ENCODE assay signal across 8 mouse cellular contexts in the genomic region with DNA sequence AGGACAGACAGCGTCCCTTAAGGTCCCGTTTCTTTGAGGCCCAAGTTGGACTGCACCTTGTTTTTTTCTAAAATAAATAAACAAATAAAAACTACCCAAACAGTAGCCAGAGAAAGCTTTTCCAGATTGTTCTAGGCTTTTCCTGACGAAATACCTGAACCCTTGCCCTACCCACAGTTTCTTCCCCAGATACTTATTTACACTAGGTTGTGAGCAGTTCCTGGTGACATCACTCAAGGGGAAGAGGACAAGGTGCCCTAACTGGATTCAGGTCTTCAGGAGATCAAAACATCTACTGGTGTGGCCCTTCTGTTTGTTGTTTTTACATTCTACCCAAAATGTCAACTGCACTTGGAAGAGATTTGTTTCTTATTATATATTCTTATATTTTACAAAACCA. TPM values are rescaled to one million over a fixed set of nuclear protein-coding genes. Genes with fewer than 3 reads are reported as not detected.
DNase-seq lines count a peak whose midpoint lies in the region; ATAC-seq and TF ChIP-seq lines count a peak whose summit lies in the region.

No protein-coding gene starts in this region.

- H3K27me3 ChIP-seq in kidney, embryonic 15.5 days: no peaks in the 10 kb centered on the region
- no peaks in the 10 kb centered on the region for H3K27me3 ChIP-seq in forebrain, embryonic 11.5 days (ENCODE audit: control insufficient read depth, insufficient read depth, low read length)
- H3K27me3 ChIP-seq in intestine, postnatal 0 days (replicated peaks; ENCODE audit: control insufficient read depth, insufficient read depth, low read length): no peaks in the 10 kb centered on the region
- H3K27me3 ChIP-seq in neural tube, embryonic 12.5 days (replicated peaks): no peaks in the 10 kb centered on the region

- H3K27ac ChIP-seq in kidney, embryonic 15.5 days: peak overlapping the region; percentile 76
- H3K27ac ChIP-seq in forebrain, embryonic 11.5 days (ENCODE audit: low read depth, low read length): no peak overlapping the region
- peak overlapping the region; percentile 41 for H3K27ac ChIP-seq in intestine, postnatal 0 days (ENCODE audit: low read depth, low read length)
- H3K27ac ChIP-seq in neural tube, embryonic 12.5 days: no peak overlapping the region

- no peak overlapping the region for H3K9ac ChIP-seq in kidney, embryonic 15.5 days
- H3K9ac ChIP-seq in forebrain, embryonic 11.5 days (ENCODE audit: low read length): peak overlapping the region; percentile 53; the same call in 1 of the 2 replicates
- H3K9ac ChIP-seq in intestine, postnatal 0 days (ENCODE audit: low read depth, low read length): no peak overlapping the region
- H3K9ac ChIP-seq in neural tube, embryonic 12.5 days: no peak overlapping the region

- H3K9me3 ChIP-seq in kidney, embryonic 15.5 days (replicated peaks): no peaks in the 10 kb centered on the region
- H3K9me3 ChIP-seq in forebrain, embryonic 11.5 days (ENCODE audit: control insufficient read depth, low read length): no peaks in the 10 kb centered on the region
- no peaks in the 10 kb centered on the region for H3K9me3 ChIP-seq in intestine, postnatal 0 days (ENCODE audit: control insufficient read depth)
- no peaks in the 10 kb centered on the region for H3K9me3 ChIP-seq in neural tube, embryonic 12.5 days

- intact Hi-C loops in left cerebral cortex, postnatal 25 days (cut with DNase I): loop anchor here (5.0 kb wide), 1 partner anchor 193 kb away; a partner anchor contains a TSS

- peak overlapping the region; percentile 68 for H3K4me2 ChIP-seq in kidney, embryonic 15.5 days
- peak overlapping the region; percentile 58; the same call in 1 of the 2 replicates for H3K4me2 ChIP-seq in forebrain, embryonic 11.5 days (ENCODE audit: low read depth, low read length, severe bottlenecking)
- H3K4me2 ChIP-seq in intestine, postnatal 0 days (replicated peaks; ENCODE audit: low read depth): peak overlapping the region; percentile 72
- peak overlapping the region; percentile 63 for H3K4me2 ChIP-seq in neural tube, embryonic 12.5 days (replicated peaks)

- ATAC-seq in kidney, embryonic 15.5 days (replicated peaks; ENCODE audit: low FRiP score): peak; percentile 8; the same call in 1 of the 2 replicates
- peak; percentile 25 for ATAC-seq in forebrain, embryonic 11.5 days (replicated peaks; ENCODE audit: low FRiP score)
- peak; percentile 72 for ATAC-seq in intestine, postnatal 0 days
- no peak for ATAC-seq in neural tube, embryonic 12.5 days (ENCODE audit: low FRiP score, low read depth)

- WGBS in kidney, embryonic 15.5 days: 15% methylated on average over 3 of the region's 3 CpGs
- WGBS in forebrain, embryonic 11.5 days: 33% methylated on average over 3 of the region's 3 CpGs
- WGBS in intestine, postnatal 0 days: 10% methylated on average over 3 of the region's 3 CpGs
- WGBS in neural tube, embryonic 12.5 days: 42% methylated on average over 3 of the region's 3 CpGs

- H3K36me3 ChIP-seq in kidney, embryonic 15.5 days: no peaks in the 10 kb centered on the region
- H3K36me3 ChIP-seq in forebrain, embryonic 11.5 days (ENCODE audit: control insufficient read depth, insufficient read depth, low read length): no peaks in the 10 kb centered on the region
- no peaks in the 10 kb centered on the region for H3K36me3 ChIP-seq in intestine, postnatal 0 days (ENCODE audit: control insufficient read depth, insufficient read depth)
- no peaks in the 10 kb centered on the region for H3K36me3 ChIP-seq in neural tube, embryonic 12.5 days

- no peak for DNase-seq in kidney, adult 11 months
- DNase-seq in forebrain, embryonic 11.5 days (ENCODE audit: low spot score): no peak
- DNase-seq in left cerebral cortex, postnatal 25 days (ENCODE audit: low spot score in 2 of 2): no peak
- DNase-seq in frontal cortex, postnatal 36 days (ENCODE audit: low spot score in 2 of 2): no peak
- no peak for DNase-seq in adrenal gland, adult 8-10 months

- peaks cover 8% of the 10 kb centered on the region; the same call in 1 of the 2 replicates for H3K4me1 ChIP-seq in kidney, embryonic 15.5 days
- H3K4me1 ChIP-seq in forebrain, embryonic 11.5 days (replicated peaks; ENCODE audit: control insufficient read depth, insufficient read depth, low read length): no peaks in the 10 kb centered on the region
- 0 out of 2 replicates have a peak, but pooled peaks cover 4% of the 10 kb centered on the region for H3K4me1 ChIP-seq in intestine, postnatal 0 days (replicated peaks; ENCODE audit: control insufficient read depth, insufficient read depth, low read length)
- no peaks in the 10 kb centered on the region for H3K4me1 ChIP-seq in neural tube, embryonic 12.5 days

- peak overlapping the region; percentile 61 for H3K4me3 ChIP-seq in kidney, embryonic 15.5 days (replicated peaks)
- H3K4me3 ChIP-seq in forebrain, embryonic 11.5 days (ENCODE audit: low read depth, low read length): no peak overlapping the region; the same call in 1 of the 2 replicates
- H3K4me3 ChIP-seq in intestine, postnatal 0 days (ENCODE audit: low read depth, low read length): peak overlapping the region; percentile 52
- peak overlapping the region; percentile 49; the same call in 1 of the 2 replicates for H3K4me3 ChIP-seq in neural tube, embryonic 12.5 days

- TF ChIP-seq CTCF in intestine, postnatal 0 days (IDR thresholded peaks at IDR 0.05; ENCODE audit: low read depth): no peak

RNA-seq across cellular contexts. Expression of a gene that starts 0.5 kb away (rescaled TPM):
- polyA plus RNA-seq in kidney, embryonic 15.5 days (2015; fragmentation: Nextera tagmentation; extraction: Ambion mirVana): 9.4 and 9.7 TPM in 2 replicates
- 3.7 and 3.9 TPM in 2 replicates for polyA plus RNA-seq in forebrain, embryonic 11.5 days (2014; fragmentation: Nextera tagmentation; extraction: Ambion mirVana)
- 49.9 and 57.0 TPM in 2 replicates for polyA plus RNA-seq in intestine, postnatal 0 days (2015; fragmentation: Nextera tagmentation; extraction: Ambion mirVana)
- 4.5 and 5.7 TPM in 2 replicates for polyA plus RNA-seq in neural tube, embryonic 12.5 days (2016; fragmentation: Nextera tagmentation; extraction: Ambion mirVana)
- 10 to 100 TPM; 12.0 to 12.1 TPM for total RNA-seq in left cerebral cortex, postnatal 25 days (2021)
- total RNA-seq in adrenal gland, adult 8-10 months (2022): 10 to 100 TPM; 13.0 to 48.9 (median 30.2) TPM

Comparison
In these comparisons a context has a peak if more than half of its experiments do, and no peak if none do; other contexts are left out.
1. H3K27ac ChIP-seq: peak in kidney, embryonic 15.5 days (single experiment) and intestine, postnatal 0 days (single experiment); none in forebrain, embryonic 11.5 days (single experiment) and neural tube, embryonic 12.5 days (single experiment).
2. Peak in every context shown above with its lines, with median percentiles within 50 percentile points of each other: H3K4me2 ChIP-seq.